Mouse (Mus musculus): Measurements from ENCODE around the gene Vgll4. TPM values are rescaled to one million over a fixed set of nuclear protein-coding genes. Genes with fewer than 3 reads are reported as not detected.

Vgll4 gene
- total and polyA plus RNA-seq, 2 experiments: 24.3 to 44.5 TPM

GRCm38 (mm10) chr6:114972988-114973387, 3.2 kb upstream of the Vgll4 start:
- Histone ChIP-seq H3K79me2 (ENCODE audit: control insufficient read depth, insufficient read depth, low read length) (no peaks in the 10 kb centered on the region), H3K4me1 (ENCODE audit: control insufficient read depth, insufficient read depth, low read length) (peaks cover under 1% of the 10 kb centered on the region; the same call in 1 of the 2 replicates), H3K4me3 (ENCODE audit: insufficient read depth, low read depth, low read length) (no peak overlapping the region), H3K27me3 (ENCODE audit: control insufficient read depth, insufficient read depth, low read length) (no peaks in the 10 kb centered on the region), H3K36me3 (ENCODE audit: control insufficient read depth, insufficient read depth, low read length) (no peaks in the 10 kb centered on the region), H3K9ac (ENCODE audit: low read depth, low read length) (no peak overlapping the region), H3K27ac (replicated peaks; ENCODE audit: insufficient read depth, low read depth, low read length) (no peak overlapping the region)
- no peak for DNase-seq (ENCODE audit: extremely low read depth, low read depth, low spot score)
- TF ChIP-seq POLR2A (IDR thresholded peaks at IDR 0.05; ENCODE audit: extremely low read depth, insufficient read depth, low read length) (no peak), CTCF (IDR thresholded peaks at IDR 0.05; ENCODE audit: low read depth, low read length) (no peak)
- 95% methylated on average over 1 of the region's 1 CpGs for WGBS

- TF ChIP-seq CTCF (IDR thresholded peaks at IDR 0.05; ENCODE audit: low read depth, low read length) (peak; percentile 72), POLR2A (IDR thresholded peaks at IDR 0.05; ENCODE audit: extremely low read depth, insufficient read depth, low read length) (no peak)
- no peaks in the 10 kb centered on the region for H3K27me3 ChIP-seq (ENCODE audit: control insufficient read depth, insufficient read depth, low read length)
Measured at GRCm38 (mm10) chr6:114970895-114971294, 1.1 kb upstream of the Vgll4 start.

GRCm38 (mm10) chr6:114970386-114970785, 592 bp upstream of the Vgll4 start:
- Histone ChIP-seq H3K9ac (ENCODE audit: low read depth, low read length) (no peak overlapping the region), H3K4me3 (ENCODE audit: insufficient read depth, low read depth, low read length) (no peak overlapping the region), H3K27me3 (ENCODE audit: control insufficient read depth, insufficient read depth, low read length) (no peaks in the 10 kb centered on the region), H3K79me2 (ENCODE audit: control insufficient read depth, insufficient read depth, low read length) (peaks cover 12% of the 10 kb centered on the region; the same call in 1 of the 2 replicates), H3K27ac (replicated peaks; ENCODE audit: insufficient read depth, low read depth, low read length) (no peak overlapping the region), H3K4me1 (ENCODE audit: control insufficient read depth, insufficient read depth, low read length) (peaks cover 5% of the 10 kb centered on the region; the same call in 1 of the 2 replicates), H3K36me3 (ENCODE audit: control insufficient read depth, insufficient read depth, low read length) (no peaks in the 10 kb centered on the region)
- 33% methylated on average over 6 of the region's 6 CpGs for WGBS
- no peak for DNase-seq (ENCODE audit: extremely low read depth, low read depth, low spot score)
- no peak for TF ChIP-seq CTCF (IDR thresholded peaks at IDR 0.05; ENCODE audit: low read depth, low read length)
- no peak for TF ChIP-seq POLR2A (IDR thresholded peaks at IDR 0.05; ENCODE audit: extremely low read depth, insufficient read depth, low read length)

More at GRCm38 (mm10) chr6:114970895-114971294, 1.1 kb upstream of the Vgll4 start:
- no peak overlapping the region for H3K9ac ChIP-seq (ENCODE audit: low read depth, low read length)
- H3K36me3 ChIP-seq (ENCODE audit: control insufficient read depth, insufficient read depth, low read length): no peaks in the 10 kb centered on the region
- H3K79me2 ChIP-seq (ENCODE audit: control insufficient read depth, insufficient read depth, low read length): peaks cover 12% of the 10 kb centered on the region; the same call in 1 of the 2 replicates
- 68% methylated on average over 5 of the region's 5 CpGs for WGBS
- DNase-seq (ENCODE audit: extremely low read depth, low read depth, low spot score): no peak
- peaks cover 2% of the 10 kb centered on the region; the same call in 1 of the 2 replicates for H3K4me1 ChIP-seq (ENCODE audit: control insufficient read depth, insufficient read depth, low read length)
- no peak overlapping the region for H3K27ac ChIP-seq (replicated peaks; ENCODE audit: insufficient read depth, low read depth, low read length)
- H3K4me3 ChIP-seq (ENCODE audit: insufficient read depth, low read depth, low read length): no peak overlapping the region

- Histone ChIP-seq H3K27me3 (ENCODE audit: control insufficient read depth, insufficient read depth, low read length) (no peaks in the 10 kb centered on the region), H3K4me3 (ENCODE audit: insufficient read depth, low read depth, low read length) (peak overlapping the region; percentile 77), H3K36me3 (ENCODE audit: control insufficient read depth, insufficient read depth, low read length) (no peaks in the 10 kb centered on the region), H3K79me2 (ENCODE audit: control insufficient read depth, insufficient read depth, low read length) (peaks cover 28% of the 10 kb centered on the region; the same call in 1 of the 2 replicates), H3K9ac (ENCODE audit: low read depth, low read length) (peak overlapping the region; percentile 85), H3K4me1 (ENCODE audit: control insufficient read depth, insufficient read depth, low read length) (peaks cover 10% of the 10 kb centered on the region), H3K27ac (replicated peaks; ENCODE audit: insufficient read depth, low read depth, low read length) (peak overlapping the region; percentile 76)
- peak; percentile 82 for TF ChIP-seq POLR2A (IDR thresholded peaks at IDR 0.05; ENCODE audit: extremely low read depth, insufficient read depth, low read length)
- TF ChIP-seq CTCF (IDR thresholded peaks at IDR 0.05; ENCODE audit: low read depth, low read length): no peak
- DNase-seq (ENCODE audit: extremely low read depth, low read depth, low spot score): peak; percentile 79
- under 1% methylated on average over 80 of the region's 82 CpGs for WGBS
Measured at GRCm38 (mm10) chr6:114968361-114969212, 1.2 kb downstream of the Vgll4 start.

- no peak overlapping the region for H3K9ac ChIP-seq (ENCODE audit: low read depth, low read length)
- H3K36me3 ChIP-seq (ENCODE audit: control insufficient read depth, insufficient read depth, low read length): no peaks in the 10 kb centered on the region
- 85% methylated on average over 12 of the region's 12 CpGs for WGBS
- TF ChIP-seq POLR2A (IDR thresholded peaks at IDR 0.05; ENCODE audit: extremely low read depth, insufficient read depth, low read length): no peak
- no peak for TF ChIP-seq CTCF (IDR thresholded peaks at IDR 0.05; ENCODE audit: low read depth, low read length)
- peaks cover 34% of the 10 kb centered on the region; the same call in 1 of the 2 replicates for H3K79me2 ChIP-seq (ENCODE audit: control insufficient read depth, insufficient read depth, low read length)
- H3K4me1 ChIP-seq (ENCODE audit: control insufficient read depth, insufficient read depth, low read length): peaks cover 10% of the 10 kb centered on the region
- H3K4me3 ChIP-seq (ENCODE audit: insufficient read depth, low read depth, low read length): no peak overlapping the region
- DNase-seq (ENCODE audit: extremely low read depth, low read depth, low spot score): no peak
- H3K27me3 ChIP-seq (ENCODE audit: control insufficient read depth, insufficient read depth, low read length): no peaks in the 10 kb centered on the region
- no peak overlapping the region for H3K27ac ChIP-seq (replicated peaks; ENCODE audit: insufficient read depth, low read depth, low read length)
Measured at GRCm38 (mm10) chr6:114967623-114968022, 2.2 kb downstream of the Vgll4 start.

Data from liver, adult 2 months (tissue).